Mouse (Mus musculus): Measurements from ENCODE around the gene Tnfrsf1b.

DNA sequence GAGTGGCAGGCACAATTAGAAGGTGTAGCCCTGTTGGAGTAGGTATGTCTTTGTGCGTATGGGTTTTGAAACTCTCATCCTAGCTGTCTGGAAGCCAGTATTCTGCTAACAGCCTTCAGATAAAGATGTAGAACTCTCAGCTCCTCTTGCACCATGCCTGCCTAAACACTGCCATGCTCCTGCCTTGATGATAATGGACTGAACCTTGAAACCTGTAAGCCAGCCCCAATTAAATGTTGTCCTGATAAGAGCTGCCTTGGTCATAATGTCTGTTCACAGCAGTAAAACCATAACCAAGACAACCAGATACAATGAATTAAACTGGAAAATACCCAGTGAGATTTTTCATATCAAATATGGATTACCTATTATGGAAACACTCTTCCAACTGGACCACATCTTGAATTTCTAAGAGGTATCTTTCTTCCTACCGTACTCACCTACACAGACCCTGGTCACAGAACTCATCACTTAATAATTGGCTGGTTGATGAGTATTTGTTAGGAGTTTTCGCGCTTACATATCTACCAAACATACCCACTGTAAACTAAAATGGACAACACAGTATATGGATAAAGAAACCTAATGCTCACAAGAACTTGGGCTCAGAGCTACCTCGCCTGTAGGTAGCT is 67.6 kb downstream of the Tnfrsf1b start:
- TF ChIP-seq POLR2A (IDR thresholded peaks at IDR 0.05; ENCODE audit: borderline replicate concordance, control insufficient read depth, low read depth, low read length) (no peak), CTCF (IDR thresholded peaks at IDR 0.05; ENCODE audit: control insufficient read depth, insufficient read depth, low read length) (no peak)
